Mouse (Mus musculus) CD8-positive naive resting alpha-beta T cell, adult 57 days (primary cell): Measurements from ENCODE around the gene 4933403O08Rik. TPM values are rescaled to one million over a fixed set of nuclear protein-coding genes. Genes with fewer than 3 reads are reported as not detected.

Experiments used
- total RNA-seq: library from RNA; stranded (reverse); gene quantifications from one replicate; pipeline ENCODE4 v1.2.4, GENCODE M21; 2023

Gene 4933403O08Rik
- total RNA-seq, result not detected

GRCm38 (mm10) chrX:112238749-112239148 lies at the start of gene 4933403O08Rik:
TSS of gene 4933403O08Rik (plus strand) at chrX:112239049.

Other genes starting within 250 kb of the 4933403O08Rik start
- gene Tex16, start 228.0 kb upstream of the 4933403O08Rik start, total RNA-seq, result not detected
- 14.1 TPM for gene Apool, start 72.3 kb downstream of the 4933403O08Rik start, total RNA-seq
- gene Satl1, start 167.7 kb downstream of the 4933403O08Rik start, total RNA-seq, result not detected